Mouse (Mus musculus): ENCODE results near the gene Gm10840.
A peak's percentile ranks its signal among the peaks of the same experiment; 100 is the strongest.
"Not testable (repeated sequence)": the region's sequence is repeated elsewhere in the genome, so short reads cannot be mapped to it uniquely, and the experiment has no call there.

Gm10840 gene

GRCm38 (mm10) chr11:106160841-106161721 is at the start of gene Gm10840, which contains the start of gene Limd2:
Gm10840 (plus strand) TSS chr11:106160850.
Limd2 (minus strand) TSS chr11:106160860.
- DNase-seq, result peak; percentile 58

DNA sequence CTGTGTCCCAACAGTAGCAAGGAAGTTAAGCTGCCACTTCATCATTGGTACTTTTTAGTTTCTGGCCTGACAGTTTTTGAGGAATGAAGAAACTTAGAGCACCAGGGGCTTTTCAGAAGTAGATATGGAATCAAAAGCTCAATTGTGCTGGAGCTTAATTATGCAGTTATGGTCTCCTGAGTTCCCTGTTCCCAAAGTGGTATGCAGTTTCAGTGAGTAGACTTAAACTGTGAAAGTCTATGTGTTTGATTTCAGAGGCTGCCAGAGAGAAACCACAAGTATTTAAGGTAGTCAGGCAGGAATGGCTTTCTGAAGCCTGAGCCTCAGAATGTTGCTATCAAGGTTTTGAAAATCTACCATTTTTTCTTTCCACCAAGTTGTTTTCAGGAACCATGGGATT is 49.0 kb upstream of the Gm10840 start:
- no peak for DNase-seq

DNA sequence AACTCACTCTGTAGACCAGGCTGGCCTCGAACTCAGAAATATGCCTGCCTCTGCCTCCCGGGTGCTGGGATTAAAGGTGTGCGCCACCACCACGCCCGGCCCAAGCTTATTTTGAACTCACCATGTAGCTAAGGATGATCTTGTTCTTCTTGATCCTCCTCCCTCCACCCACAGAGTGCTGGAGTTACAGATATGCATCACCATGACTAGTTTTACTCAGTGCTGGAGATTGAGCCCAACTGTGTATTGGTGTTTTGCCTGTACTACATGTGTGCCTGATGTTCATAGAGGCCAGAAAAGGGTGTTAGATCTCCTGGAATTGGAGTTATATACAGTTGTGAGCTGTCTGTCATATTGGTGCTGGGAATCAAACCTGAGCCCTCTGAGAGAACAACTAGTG is 38.4 kb upstream of the Gm10840 start:
- DNase-seq, result no peak

DNA sequence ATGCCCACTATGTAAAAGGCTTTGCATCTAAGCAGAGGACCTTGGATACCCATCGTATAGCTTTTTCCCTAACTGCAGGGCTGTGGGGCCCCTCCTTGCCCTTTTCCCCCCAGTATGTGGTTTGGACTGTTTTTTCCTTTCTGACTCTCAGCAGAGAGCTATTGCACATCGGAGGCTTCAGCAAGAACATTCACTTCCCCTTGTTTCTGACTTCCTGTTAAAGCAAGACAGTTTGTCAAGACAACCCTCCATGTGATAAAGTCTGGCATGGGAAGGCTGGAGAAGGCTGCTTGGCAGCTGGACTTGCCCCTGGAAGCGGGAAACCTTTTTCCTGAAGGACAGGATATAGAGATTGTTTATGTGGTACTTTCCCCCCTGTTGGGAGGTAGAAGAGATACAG is 37.9 kb upstream of the Gm10840 start:
- peak; percentile 77 for DNase-seq

DNA sequence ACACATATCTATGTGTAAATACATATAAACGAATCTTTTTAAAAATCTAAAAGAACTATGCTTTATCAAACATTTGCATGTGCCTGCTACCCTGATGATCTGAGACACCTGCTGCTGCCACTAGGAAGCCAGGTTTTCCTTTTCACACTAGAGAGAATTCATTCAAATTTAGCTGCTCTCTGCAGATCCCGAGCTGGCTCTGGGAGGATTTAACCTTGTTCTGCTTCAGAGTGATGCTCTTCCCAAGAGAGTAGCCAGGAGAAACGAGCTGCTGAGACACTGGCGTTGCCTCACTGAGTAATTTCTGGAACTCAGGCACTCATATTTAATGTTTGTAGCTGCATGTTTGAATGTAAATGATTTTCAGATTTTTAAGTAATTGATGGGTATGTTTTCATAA is 35.9 kb upstream of the Gm10840 start:
- no peak for DNase-seq

DNA sequence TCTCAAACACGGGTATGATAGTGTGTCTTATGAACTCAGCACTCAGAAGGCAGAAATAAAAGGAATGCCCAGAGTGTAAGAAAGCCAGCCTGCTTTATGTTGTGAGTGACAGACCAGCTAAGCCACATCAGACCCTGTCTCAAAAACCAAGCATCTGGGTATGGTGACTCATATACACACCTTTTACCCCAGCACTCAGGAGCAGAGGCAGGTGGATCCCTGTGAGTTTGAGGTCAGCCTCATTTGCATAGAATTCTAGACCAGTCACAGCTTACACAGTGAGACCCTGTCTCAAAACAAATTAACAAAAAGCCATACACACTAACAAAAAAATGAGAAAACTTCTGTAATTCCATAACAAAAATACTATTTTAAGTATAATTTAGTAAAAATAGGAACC is 34.8 kb upstream of the Gm10840 start:
- DNase-seq, result no peak

DNA sequence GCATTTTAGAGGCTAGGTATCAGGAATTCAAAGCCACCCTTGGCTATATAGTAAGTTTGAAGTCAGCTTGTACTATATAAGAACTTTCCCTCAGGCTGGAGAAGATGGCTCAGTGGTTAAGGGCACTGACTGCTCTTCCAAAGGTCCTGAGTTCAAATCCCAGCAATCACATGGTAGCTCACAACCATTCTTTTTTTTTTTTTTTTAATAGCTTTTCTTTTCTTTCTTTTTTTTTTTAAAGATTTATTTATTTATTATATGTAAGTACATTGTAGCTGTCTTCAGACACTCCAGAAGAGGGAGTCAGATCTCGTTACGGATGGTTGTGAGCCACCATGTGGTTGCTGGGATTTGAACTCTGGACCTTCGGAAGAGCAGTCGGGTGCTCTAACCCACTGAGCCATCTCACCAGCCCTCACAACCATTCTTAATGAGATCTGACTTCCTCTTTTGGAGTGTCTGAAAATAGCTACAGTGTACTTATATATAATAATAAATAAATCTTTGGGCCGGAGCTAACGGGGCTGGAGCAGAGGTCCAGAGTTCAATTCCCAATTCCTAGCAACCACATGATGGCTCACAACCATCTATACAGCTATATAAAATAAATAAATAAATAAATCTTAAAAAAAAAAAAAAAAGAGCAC is 33.8 kb upstream of the Gm10840 start:
- not testable (repeated sequence) for DNase-seq

DNA sequence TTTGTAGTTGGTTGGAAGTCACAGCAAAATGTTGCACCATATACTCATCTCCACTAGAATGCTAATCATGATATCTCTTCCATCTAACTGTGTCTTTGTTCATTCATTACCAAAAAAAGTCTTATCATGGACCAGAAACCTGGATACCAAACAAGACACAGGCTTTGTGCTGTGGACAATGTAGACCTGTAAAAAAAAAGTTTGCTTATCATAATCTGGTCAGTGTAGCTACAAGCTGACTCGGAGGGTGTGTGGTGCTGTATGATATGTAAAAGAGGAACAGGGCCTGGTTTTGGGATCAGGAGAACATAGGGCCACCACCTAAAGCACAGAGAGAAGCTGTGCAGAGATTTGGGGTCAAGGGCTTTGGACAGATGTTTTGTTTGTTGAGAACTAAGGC is 31.2 kb upstream of the Gm10840 start:
- no peak for DNase-seq

DNA sequence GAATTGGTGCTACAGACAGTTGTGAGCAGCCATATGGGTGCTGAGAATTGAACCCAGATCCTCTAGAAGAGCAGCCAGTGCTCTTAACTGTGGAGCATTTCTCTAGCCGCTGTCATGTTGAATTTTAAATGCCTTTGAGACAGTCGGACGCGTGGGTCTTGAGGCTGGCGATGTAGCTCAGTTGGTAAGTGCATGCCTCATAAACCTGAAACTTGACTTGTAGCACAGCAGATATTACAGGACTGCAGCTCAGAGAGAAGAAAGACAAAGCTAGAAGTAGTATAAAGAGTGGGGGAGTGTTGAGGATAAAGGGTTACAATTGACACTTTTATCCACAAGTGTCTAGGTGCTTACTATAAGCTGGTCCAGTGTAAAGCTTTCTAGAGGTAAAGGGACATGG is 28.1 kb upstream of the Gm10840 start:
- no peak for DNase-seq

DNA sequence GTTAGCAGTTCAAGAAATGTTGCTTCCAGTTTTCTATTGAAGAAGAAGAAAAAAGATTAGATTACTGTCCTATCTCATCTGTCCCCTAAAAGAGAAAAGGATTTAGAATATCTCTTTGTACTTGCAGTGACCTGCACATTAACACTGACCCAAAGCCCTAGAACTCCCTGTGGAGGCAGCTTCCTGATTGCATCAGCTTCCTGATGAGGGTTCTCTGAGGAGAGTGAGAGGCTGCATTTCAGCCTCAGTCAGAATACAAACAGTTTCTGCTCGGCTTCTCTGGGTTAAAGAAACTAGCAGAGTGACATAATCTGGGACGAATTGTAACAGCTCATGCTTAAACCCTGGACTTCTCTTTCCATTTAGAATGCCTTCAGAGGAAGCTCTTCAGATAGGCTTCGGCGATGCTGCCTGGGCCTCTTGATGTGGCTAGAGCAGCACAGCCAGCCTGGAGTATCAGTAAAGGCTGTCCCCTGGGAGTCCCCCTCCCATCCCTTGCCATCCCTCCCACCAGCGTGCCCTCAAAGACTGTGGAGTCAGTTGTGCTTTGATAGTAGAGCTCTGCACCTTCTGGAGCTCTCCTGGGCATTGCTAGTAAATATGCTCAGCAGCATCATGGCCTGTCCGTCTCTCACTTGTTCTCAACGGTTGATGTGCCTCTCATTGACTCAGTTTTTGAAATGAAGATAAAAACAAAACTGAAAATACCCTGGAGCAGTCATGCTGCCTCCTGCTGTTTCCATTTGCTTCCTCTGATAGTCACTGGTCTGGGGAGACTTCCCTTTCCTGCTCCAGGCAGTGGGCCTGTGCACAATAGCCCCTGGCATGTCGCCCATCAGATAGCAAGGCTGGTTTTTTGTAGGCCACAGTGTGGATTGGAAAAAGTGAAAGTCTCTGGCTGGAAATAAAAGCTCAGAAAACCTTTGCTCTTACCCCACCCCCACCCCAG is 25.8 kb upstream of the Gm10840 start:
- DNase-seq, result peak; percentile 96

DNA sequence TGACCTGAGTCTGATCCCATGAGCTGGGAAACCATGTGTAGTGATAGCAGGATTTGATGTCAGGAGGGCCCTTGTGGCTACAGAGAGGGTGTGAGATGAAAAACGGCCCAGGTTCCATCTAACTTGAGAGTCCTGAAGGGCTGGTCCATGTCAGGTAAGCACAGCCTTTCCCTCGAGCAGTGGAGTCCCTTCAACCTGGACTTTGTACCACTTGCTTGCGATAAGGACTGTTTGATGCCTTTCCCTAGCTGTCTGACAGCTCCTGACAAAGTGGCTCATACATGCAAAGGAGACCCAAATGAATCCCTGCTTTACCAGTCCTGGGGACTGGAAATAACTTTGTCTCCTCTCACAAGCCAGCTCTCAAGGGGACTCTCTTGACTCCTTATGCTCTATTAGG is 9.4 kb upstream of the Gm10840 start:
- DNase-seq, result no peak

- DNase-seq, result no peak
These were observed 8.5 kb upstream of the Gm10840 start for GRCm38 (mm10) chr11:106152132-106152531.

DNA sequence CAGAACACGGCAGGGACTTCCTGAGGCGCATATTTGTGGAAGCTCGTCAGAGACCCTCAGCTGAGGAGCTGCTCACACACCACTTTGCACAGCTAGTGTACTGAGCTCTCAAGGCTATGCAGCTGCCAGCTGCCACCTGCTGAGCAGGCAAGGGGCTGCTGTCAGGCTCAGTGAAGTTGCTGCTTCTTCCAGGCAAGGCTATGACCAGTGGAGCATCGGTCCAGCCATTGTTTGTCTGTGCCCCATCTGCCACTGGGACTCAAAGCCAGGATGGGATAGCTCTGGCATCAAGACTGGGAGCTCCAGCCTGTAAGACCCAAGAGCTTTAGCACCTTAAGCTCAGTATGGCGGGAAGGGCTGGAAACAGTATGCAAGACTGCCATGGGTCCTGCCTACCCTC is 6.6 kb upstream of the Gm10840 start:
- DNase-seq, result no peak

DNA sequence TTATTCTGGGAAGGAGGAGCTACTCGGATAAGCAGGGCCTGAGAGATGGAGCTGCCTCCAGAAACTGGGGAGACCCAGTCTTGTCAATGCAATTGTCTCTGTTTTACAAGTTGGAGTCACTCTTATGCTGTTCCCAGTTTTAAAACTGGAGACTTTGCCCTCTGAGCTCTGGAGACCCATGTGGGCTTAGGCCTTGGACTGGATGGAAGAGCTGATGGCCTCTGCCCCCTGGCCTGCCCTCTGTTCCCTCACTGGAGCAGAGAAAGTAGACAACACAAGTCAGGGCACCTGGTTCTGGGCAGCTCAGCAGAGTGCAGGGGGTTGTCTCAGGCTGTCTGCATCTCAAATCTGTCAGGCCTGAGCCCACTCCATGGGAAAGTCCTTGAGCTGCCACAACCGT is 5.9 kb upstream of the Gm10840 start:
- no peak for DNase-seq

DNA sequence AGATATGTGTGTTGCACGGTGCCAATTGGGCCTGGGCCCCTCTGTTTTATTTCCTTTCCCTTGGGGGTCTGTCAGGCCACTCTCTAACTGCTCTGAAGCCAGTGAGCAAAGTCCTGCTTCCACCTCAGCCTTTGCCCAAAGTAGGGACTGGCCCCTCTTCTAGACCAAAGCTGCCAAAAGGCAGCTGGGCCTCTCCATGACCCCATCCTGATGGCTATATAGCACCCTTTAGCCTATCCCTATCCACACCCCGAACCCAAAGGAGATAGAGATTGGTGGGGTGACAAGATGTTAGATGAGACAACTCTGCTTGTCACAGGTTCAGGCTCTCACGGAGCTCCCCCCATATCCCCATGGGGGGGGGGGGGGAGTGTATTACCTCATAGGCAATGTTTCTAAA is 4.9 kb upstream of the Gm10840 start:
- DNase-seq, result no peak

- DNase-seq, result no peak
These were observed 4.4 kb upstream of the Gm10840 start for GRCm38 (mm10) chr11:106156257-106156656.

GRCm38 (mm10) chr11:106157154-106157553 is 3.5 kb upstream of the Gm10840 start:
- DNase-seq, result no peak

- DNase-seq, result peak; percentile 50
These were observed 2.3 kb upstream of the Gm10840 start for GRCm38 (mm10) chr11:106158081-106158929.

- no peak for DNase-seq
These were observed 1.8 kb upstream of the Gm10840 start for GRCm38 (mm10) chr11:106158930-106159215.

GRCm38 (mm10) chr11:106159216-106159920 is 1.3 kb upstream of the Gm10840 start:
- DNase-seq, result peak; percentile 89

Data from lung, postnatal 36 days (tissue).